Mouse (Mus musculus) adrenal gland, adult 18-20 months (tissue): ENCODE data around the gene Ndufb8. TPM values are rescaled to one million over a fixed set of nuclear protein-coding genes. Genes with fewer than 3 reads are reported as not detected.

Experiments
- DNase-seq, 2 experiments: peaks; one replicate each; pipeline ENCODE4 v3.0.0; 2021 to 2022; ENCODE audit warnings: low spot score in 2 of 2
- long read RNA-seq, 2 experiments: library from polyadenylated mRNA; stranded (forward); transcript quantifications; one replicate each; pipeline ENCODE4 v2.0.0; 2021
- total RNA-seq, 2 experiments: library from RNA; stranded (reverse); gene quantifications; 1 replicate in 1 of 2; 2 replicates in 1 of 2; pipeline ENCODE4 v1.2.3; 2021

Gene Ndufb8
- 1,000 to 10,000 TPM in 1 of 2 experiments, 100 to 1,000 TPM in 1; 514 to 1,037 TPM for total RNA-seq
- long read RNA-seq, experiment 1, transcript Ndufb8-209 (5 exons, 2,142 nt) = minor isoform, 10 of 158 reads
- long read RNA-seq, experiment 1, transcript Ndufb8-201 (5 exons, 680 nt) = major isoform, 138 of 158 reads
- long read RNA-seq, experiment 1, partial matches to known transcripts = 6 of 158 reads
- long read RNA-seq, experiment 1, other reads (novel, unspliced or antisense) = 3 of 158 reads
- long read RNA-seq, experiment 2, transcript Ndufb8-209 (5 exons, 2,142 nt) = minor isoform, 19 of 473 reads
- long read RNA-seq, experiment 2, transcript Ndufb8-201 (5 exons, 680 nt) = major isoform, 427 of 473 reads
- long read RNA-seq, experiment 2, partial matches to known transcripts = 7 of 473 reads
- long read RNA-seq, experiment 2, other reads (novel, unspliced or antisense) = 16 of 473 reads

DNA sequence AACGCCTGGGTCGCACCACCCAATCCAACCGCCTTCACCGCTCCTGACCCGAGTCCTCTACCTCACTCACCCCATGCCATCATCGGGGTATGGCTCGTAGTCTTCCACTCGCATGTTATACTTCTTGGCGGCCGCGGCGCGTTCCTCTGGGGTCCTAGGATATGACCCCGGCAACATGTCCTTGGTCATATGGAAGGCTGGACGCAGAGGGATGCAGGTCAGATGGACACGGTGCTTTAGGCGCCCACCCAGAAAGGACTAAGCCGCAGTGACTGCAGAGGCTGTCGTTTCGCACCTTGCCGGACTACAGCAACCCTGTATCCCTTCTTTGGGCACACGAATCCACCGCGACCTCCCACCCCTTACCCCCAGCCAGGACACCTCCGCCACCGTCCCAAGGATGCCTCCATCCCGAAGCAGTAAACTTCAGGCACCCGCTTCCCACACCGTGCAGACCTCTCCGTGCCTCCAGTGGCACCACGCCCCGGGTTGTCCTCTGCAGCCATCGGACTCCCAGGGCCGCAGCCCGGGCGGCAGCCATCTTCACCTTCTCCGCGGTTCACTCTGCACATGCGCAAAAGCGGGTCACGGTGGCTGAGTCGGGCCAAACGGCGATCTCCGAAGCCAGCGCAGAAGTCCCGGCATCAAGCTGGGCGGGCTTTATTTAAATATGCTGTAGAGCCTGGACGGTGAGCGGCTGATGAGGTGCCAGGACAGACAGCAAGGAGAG is at the start of gene Ndufb8:
Ndufb8 (minus strand) TSS at position 580 of the 730 bp plus-strand sequence.
- DNase-seq = peak; percentile 98

DNA sequence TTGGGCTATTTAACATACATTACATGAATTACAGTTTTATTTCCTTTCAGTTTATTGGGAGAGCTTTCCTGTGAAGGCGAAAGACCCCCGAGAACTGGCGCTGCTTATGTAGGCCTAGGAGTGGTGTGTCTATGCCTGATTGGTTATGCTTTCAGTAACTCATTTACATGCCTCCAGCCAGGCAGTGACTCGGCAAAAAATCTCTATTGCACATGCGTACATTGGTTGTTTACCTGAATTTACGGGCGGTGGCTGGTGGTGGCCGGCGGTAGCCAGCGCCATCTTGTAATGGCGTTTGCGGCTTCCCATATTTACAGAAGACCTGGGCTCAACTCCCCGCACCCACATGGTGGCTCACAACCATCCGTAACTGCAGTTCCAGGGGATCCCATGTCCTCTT is 38.9 kb upstream of the Ndufb8 start:
- no peak for DNase-seq

DNA sequence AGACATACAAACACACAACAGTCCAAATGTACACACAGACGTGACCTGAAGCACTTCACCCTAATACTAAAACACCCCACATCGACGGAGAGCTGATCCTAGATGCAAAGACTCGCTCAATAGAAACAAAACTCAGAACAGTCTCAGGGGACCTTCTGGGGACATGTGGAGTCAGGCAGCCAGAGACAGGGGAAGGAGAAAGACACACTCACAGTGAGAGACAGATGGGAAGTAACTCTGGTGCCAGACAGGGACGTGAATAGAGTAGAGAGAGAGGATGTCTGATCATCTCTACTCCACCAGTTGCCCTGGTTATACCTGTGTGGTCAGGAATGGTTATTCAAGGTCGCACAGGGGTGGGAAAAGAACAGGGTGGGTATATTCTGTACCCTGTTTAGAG is 36.4 kb upstream of the Ndufb8 start:
- DNase-seq = no peak

DNA sequence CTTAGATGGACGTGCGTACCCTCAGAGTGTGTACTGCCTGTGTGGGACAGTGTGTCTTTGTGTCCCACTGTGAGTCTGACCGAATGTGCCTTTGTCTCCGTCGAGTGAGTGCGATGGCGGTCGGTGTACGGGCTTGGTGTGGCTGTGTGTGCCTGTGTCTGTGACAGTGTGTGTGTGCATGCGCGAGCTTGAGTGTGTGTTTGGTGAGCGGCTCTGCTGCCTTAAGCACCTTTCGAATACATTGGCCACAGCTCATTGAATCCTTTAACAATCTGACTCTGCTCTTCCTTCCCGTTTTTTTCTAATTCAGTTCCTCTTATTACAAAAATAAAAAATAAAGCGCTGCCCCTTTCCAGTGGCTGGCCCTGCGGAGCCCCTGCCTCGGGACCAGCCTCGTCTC is 35.8 kb upstream of the Ndufb8 start:
- no peak for DNase-seq

DNA sequence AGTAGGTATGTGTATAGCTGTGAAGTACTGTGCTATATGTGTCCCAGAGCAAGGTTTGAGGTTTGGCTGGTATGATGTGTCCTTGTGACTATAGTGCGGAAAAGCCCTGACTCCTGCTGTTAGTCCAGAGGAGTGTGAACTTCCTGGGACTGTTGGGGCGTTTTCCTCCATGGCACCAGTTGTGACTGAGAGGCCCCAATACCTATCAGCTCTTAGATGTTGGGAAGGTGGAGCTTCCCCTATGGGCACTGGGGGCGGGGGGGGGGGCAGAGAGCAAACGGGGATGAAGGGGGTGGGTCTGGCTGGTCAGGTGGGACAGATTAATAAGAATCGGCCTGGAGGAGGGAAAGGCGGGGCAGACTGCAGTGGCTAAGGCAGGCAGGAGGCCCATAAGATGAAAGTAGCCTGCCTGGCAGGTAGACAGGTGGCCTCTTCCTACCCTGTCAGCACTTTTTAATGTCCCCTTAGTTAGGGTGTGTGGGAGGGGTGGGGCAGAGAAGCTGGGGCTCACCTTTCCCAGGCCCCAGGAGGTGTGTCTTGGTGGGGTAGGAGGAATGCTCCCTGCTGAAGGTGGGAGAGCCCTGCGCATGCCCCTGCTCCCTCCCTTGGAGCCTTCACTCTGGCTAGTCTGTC is 34.5 kb upstream of the Ndufb8 start:
- no peak for DNase-seq

DNA sequence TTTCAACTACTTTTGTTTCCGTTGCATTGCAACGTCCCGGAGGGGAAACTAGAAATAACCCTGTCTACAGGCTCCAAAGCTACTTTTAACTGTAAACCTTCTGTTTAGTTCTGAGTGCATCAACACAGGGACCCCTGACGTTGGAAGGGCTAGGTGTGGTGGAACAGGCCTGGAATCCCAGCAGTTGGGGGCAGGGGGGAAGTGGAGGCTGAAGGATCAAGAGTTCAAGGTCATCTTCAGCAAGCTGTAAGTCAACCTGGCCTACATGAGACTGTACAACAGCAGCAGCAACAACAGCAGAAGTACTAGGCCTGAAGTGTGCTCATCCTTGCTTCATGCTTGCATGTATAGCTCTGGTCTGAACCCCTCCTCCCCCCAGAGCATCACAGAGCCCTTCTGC is 32.8 kb upstream of the Ndufb8 start:
- DNase-seq = no peak

DNA sequence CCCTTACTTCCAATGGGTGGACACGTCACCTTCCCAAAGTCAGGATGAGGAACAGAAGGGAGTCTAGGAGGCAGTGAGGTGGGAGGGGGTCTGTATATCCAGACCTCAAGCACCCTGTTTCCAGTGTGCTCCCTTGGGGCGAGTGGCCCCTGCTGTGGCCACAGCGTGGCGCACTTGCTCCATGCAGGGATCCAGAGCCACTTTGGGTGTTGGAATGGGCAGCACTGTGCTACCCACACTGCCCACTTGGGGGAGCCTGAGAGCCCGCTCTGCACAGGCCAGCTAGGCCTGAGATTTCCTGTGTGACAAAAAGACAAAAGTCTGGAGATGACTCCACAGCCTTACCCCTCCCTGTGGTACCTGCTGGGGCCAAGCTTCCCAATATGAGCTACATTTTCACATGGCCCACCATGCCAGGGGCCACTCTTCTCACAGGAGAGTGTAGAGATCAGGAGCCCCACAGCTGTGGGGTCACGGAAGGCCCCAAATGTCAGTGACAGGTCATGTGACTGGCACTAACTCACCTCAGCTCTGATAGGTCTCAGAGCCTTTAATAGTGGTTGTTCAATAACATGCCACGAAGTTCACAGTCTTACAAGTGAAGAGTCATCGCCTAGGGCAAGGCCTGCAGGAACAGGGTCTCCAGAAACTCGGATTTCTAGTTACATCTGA is 27.5 kb upstream of the Ndufb8 start:
- peak; percentile 92 to 97 for DNase-seq

DNA sequence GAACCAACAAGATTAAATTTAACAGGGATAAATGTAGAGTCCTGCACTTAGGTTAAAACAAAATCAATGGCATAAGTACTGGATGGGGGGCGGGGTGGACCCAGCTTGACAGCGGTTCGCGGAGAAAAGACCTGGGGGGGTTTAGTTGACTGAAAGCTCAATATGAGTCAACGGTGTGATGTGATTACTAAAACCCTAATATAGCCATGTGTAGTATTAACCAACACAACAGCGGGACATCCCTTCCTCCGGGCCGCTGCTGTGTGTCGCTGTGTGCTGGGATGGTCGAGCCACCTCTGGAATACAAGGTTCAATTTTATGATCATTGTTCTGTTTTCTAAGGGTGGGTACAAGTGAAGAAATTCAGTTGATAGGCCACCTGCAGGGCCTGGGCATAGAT is 26.9 kb upstream of the Ndufb8 start:
- no peak for DNase-seq

DNA sequence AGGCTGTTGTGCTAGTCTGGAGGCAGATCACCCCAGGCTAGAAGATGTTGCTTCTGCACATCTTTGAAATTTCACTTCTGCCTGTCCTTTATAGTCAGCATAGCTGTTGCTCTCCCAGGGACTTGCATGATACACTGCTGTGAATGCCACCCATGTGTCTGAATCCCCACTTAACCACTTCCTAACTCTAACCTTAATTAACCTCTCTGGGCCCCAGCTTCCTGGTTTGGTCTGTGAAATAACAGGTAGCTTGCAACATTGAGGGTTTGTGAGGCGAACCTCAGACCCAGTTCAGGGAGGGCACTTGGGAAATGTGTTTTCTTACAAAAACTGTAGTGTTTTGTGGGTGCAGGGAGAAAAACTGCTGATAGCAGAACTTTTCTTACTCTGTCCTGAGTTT is 22.8 kb upstream of the Ndufb8 start:
- DNase-seq = no peak

DNA sequence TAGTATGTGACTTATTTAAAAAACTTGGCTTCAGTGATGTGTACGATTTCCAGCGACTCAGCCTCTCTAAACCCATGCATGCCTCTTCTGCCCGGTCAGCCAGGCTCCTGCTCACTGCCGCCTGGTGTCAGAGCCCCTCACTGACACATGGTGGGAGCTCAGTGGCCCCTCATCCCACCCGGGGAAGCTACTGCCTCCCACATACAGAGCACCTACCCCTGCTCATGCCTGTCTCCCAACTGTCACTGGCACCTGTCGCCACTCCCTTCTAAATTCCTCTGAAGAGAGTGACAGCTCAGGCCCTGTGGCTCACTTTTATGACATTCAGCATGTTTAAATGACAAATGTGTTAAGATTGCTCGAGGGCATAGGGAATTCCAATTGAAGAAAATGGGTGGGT is 21.0 kb upstream of the Ndufb8 start:
- no peak for DNase-seq

DNA sequence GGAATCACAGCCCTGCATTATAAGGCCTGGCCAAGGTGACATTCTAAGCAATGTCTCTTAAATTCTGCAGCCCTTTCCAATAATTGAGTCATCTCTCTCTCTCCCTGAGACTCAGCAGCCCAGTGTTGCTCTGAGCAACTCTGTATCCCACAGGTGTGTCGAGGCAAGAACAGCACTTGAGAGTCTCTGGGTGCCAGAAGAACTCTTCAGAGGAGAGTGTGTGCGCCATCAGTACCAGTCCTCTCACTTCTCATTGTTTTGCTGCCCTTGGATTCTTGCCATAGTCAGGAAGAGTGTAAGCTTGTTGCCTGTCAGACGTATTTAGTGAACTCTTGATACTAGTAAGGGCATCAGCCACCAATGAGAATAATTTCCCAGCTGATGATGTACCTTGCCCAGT is 12.5 kb upstream of the Ndufb8 start:
- no peak for DNase-seq

DNA sequence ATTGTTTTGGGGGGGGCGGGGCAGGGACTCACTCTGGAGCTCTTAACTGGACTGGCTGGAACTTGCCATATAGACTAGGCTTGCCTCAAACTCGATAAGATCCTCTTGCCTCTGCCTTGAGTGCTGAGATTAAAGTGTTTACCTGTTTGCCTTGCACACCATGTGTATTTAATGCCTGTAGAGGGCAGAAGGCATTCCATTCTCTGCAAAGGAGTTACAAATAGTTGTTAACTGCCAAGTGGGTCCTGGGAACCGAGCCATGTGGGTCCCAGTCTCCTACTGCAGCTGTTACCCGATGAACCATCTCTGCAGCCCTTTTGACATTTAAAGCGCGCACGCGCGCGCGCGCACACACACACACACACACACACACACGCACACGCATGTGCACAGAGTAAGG is 8.8 kb upstream of the Ndufb8 start:
- DNase-seq = no peak

DNA sequence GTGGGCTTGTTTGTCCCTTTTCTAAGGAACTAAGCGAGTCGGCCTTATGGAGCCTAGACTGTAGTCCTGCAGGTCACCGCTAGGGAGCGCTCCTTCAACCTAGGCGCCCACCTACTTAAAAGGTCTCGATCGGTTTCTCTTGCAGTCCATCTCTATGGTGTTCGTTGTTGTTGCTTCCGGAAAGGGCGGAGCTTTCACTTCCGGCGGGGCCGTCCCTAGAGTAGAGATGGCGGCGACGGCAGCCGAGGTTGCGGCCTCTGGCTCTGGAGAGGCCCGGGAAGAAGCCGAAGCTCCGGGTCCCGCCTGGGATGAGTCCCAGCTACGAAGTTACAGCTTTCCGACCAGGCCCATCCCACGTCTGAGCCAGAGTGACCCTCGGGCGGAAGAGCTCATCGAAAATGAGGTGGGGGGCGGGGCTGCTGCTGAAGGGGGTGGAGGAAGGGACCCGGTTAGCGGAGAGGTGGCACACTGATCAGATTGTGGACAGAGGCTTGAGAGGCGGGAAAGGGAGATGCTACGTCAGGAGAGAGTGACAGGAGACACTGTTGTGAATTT is 7.5 kb upstream of the Ndufb8 start, which contains the start of gene Hif1an:
Hif1an (plus strand) TSS at position 199 of the 555 bp plus-strand sequence.
- peak; percentile 93 to 95 for DNase-seq

DNA sequence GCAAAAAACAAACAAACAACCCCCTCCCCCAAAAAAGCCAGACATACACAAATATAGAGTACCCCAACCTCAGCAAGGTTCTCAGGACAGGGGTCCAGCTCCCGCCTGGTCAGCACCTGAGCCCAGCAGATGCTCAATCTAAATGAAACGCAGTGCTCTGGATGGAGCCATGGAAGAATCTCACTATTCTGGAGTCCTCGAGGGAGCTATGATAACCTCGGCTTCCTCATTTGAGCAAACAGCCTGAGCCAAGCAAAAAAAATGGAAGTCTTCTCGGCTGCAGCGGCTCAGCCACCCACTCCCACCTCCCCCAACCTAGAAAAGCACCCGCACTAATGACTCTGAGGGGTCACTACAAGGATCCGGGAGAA is 765 bp downstream of the Ndufb8 start:
- DNase-seq = no peak

DNA sequence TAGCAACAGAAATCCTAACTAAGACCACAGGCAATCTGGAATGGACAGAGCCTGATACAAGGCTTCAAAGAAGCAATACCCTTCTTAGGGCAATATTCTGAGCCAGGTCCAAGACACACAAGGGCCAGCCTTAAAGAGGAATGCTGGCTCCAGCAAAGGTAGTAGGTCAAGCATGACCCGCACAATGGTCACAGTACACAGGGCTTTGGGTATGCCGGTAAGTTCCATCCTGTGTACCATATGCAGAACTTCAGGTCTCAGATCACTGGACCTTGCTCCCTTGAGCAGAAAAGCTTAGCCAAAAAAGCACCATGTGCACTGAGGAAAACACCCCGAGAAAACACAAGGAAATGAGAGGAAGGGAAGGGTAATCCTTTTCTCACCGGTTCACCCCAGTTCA is 2.0 kb downstream of the Ndufb8 start:
- no peak for DNase-seq

DNA sequence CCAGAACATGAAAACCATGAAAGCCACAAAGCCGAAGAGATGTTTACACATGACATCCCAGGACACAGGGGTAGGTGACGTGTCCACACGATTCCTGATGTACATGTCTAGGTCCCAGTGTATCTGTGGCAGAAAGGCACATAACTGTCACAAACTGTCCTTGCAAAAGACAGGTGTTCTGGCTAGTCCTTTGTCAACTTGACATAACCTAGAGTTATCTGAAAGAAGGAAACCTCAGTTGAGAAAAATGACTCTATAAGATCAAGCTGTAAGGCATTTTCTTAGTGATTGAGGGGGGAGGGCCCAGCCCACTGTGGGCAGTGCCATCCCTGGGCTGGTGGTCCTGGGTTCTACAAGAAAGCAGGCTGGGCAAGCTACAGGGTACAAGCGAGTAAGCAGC is 2.5 kb downstream of the Ndufb8 start, which contains the start of gene Gm20538:
Gm20538 (minus strand) TSS at position 101 of the 400 bp plus-strand sequence.
- DNase-seq = no peak

DNA sequence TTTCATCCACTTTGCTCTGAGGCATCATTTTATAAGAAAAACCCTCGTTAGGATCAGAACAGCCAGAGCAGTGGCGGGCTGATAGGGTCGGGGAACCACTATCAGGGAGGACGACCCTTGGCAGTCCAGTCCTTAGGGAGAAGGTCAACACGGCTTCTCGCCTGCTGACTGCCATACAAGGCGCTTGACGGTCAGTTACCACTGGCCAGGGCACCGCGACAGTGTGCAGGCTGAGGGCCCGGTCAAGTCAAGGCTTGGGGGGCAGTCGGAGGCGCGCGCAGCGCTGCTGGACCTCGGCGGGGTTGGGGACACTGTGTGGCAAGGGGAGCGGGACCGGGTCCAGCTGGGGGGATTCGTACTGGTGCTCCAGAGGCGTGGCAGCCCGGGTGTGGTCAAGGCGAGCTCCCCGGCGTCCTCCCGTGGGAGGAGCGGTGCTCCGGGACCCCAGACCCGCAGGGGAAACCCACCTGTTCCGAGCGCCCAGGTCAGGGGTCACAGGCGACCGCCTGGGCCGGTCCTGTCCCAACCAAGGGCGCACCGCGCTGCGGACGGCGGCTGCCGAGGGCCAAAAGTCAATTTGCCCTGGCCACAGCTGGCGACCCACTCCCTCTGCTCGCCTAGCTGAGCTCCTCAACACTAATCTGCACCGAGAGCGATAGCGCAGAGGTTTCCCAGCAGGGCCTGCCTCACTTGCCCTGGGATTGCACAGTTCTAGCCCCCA is 9.8 kb downstream of the Ndufb8 start, which contains the start of gene Sec31b:
Sec31b (minus strand) TSS at position 544 of the 721 bp plus-strand sequence.
- peak; percentile 68 to 71 for DNase-seq

DNA sequence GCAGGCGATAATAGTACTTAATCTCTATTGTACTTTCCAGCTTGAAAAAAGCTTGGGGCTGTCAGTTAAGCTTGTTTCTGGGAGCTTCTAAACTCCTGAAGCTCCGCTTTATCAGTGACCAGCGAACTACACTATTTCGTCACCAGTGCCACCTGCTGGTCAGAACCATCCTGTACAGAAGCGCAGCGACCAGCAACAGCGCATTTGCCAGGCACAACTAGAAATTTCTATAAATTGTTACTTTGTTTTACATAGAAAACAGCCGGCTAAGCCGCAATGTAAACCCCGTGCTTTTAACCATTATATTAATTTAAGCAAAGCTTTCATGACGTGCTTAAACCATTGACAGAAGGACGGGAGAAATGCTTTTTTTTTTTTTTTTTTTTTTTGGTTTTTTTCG is 10.5 kb downstream of the Ndufb8 start:
- peak; percentile 70 to 74 for DNase-seq

DNA sequence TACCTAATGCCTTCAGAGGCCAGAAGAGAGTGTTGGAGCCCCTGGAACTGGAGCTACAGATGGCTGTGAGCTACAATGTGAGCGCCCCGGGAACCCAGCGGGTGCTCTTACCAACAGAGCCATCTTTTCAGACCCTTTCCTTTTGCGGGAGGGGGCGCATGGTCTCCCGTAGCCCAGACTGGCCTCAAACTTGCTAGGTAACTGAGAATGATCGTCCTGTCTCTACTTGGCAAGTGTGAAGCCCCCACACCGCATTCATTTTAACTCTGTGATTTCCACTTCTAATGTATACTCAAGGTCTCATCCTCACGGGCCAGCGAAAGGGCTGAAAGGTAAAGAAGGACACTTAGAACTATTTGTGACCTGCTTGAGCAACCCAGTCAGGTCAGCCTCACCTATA is 10.9 kb downstream of the Ndufb8 start:
- DNase-seq = no peak

DNA sequence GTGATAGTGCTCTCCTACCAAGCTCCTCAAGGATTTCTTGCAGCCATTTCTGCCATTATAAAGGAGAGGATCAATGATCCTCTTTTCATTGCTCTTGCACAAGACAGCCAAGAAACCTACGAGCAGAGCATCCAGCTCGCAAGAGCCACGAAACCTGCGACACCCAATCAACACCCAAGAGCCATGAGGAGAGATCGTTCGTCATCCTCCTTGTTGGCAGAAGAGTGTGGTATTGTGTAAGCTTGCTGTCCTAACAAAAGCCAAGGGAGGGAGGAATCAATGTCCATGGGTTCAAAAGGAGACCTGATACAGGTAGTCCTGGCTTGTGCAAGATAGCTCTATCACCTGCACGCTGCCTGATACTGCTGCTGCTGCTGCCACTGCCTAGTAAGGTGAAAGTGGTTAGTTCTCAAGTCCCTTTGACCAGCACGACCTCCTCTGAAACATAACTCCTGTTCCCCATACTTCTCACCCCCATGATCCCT is 12.5 kb downstream of the Ndufb8 start:
- DNase-seq = no peak
